Mouse (Mus musculus) layer of hippocampus, adult 9-11 months (tissue): Measurements from ENCODE around the gene Nod1.

ENCODE experiments used
- DNase-seq: peaks from one replicate; pipeline ENCODE4 v3.0.0; 2022

Gene Nod1

DNA sequence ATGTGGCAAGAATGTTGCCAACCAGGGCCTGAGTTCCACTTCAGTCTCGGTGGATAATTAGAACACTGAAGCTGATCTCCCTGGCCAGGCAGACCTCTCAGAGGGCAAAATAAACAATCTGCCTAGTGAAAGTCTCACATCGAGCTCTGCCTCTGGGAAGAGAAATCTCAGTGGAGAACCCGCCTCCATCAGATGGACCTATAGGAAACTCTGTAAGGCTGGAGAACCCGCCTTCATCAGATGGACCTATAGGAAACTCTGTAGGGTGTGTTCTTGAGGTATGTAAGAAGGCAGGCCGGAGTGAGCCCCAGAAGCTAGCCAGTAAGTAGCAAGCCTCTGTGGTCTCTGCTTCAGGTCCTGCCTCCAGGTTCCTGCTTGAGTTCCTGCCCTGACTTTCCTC is 37.5 kb downstream of the Nod1 start:
- DNase-seq: no peak

DNA sequence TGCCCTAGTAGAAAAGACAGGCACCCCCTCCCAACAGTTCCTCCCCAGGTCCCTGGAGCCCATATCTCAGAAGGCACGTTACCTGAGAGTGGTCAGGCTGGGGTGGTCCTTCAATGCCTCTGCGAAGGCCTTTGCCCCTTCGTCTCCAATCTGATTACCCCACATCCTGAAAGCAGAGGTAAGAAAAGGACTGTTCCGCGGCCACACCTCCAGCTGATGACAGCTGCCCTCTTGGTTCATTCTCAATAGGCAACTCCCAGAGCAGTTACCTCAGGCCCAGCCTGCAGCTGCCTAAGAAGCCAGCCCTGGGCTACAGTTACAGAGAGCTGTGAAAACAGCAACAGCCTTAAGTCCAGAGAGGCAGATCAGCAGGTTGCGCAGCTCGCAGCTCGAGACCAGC is 38.1 kb downstream of the Nod1 start:
- no peak for DNase-seq

DNA sequence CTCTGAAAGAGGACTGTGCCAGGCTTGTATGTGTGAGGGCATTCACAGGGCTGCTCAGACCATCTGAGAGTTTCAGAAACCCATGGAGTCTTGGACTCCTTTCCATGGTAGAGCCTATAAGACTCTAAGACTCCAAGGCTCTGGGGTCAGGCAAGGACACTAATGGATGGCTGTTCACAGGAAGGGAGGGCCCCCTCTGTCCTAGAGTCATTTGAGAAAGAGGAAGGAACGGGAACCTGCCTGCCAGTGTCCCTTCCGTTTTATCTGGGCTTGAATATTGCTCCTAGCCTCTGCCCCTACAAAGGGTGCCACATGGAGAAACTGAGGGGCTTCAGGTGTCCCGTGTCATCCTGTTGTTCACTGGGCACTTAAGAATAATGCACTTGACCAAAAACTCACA is 38.5 kb downstream of the Nod1 start:
- no peak for DNase-seq

DNA sequence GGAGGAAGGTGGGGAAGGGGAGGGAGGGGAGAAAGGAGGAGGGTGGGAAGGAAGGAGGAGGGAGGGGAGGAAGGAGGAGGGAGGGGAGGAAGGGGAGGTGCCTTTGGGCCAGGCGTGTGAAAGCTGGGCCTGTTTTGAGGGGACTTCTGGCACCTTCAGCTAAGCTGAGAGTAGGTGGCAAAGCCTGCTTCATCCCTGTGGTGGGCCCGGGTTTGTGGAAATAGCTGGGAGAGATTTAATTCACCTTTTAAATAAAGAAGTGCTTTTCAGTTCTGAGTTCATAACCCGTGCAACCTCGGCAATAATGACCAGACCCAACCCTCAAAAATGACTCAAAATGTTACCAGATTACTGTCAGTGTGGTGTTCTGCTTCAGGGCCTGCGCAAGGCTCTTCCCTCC is 39.2 kb downstream of the Nod1 start:
- no peak for DNase-seq

DNA sequence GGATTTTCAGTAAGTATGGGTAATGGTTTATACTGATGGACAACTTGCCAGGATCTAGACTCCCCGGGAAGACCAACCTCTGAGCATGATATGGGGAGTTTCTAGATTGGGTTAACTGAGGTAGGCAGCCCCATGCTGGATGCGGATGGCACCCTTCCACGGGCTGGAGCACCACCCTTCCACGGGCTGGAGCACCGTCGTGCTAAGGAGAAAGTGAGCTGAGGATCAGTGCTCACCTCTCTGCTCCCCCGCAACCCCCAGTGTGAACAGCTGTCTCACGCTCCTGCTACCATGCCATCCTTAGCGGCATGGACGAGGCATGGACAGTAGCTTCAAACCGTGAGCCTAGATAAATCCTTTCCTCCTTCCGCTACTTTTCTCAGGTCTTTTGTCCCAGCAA is 39.9 kb downstream of the Nod1 start:
- no peak for DNase-seq

DNA sequence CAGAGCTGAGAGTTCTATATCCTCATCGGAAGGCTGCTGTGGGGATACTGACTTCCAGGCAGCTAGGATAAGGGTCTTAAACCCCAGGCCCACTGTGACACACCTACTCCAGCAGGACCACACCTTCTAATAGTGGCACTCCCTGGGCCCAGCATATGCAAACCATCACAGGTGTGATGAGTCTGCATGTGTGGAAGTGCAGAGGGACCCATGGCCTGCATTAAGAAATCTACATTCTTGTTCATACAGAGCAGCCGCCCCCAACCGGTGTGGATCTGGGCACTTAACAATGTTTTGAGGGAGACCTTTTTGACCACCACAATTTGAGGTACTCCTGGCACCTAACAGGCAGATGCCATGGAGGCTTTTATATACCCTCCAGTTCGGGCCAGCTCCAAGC is 40.8 kb downstream of the Nod1 start:
- no peak for DNase-seq

DNA sequence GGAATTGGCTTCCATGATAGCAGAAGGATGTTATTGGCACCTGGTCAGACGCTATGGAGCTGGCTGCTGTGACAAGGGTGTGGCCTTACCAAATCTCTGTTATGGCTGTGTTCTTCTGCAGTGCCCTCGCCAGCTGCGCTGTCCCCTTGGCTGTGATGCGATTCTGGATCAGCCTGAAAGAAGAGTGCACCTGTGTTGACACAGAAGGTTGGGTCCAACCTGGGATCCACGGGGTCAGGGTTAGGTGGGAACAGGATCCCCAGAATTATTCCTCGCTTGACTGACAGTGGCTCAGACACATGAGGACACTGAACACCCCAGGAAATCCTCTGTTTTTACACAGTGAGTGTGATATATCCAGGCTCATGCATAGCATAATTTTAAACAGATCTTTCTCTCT is 44.5 kb downstream of the Nod1 start:
- DNase-seq: no peak

DNA sequence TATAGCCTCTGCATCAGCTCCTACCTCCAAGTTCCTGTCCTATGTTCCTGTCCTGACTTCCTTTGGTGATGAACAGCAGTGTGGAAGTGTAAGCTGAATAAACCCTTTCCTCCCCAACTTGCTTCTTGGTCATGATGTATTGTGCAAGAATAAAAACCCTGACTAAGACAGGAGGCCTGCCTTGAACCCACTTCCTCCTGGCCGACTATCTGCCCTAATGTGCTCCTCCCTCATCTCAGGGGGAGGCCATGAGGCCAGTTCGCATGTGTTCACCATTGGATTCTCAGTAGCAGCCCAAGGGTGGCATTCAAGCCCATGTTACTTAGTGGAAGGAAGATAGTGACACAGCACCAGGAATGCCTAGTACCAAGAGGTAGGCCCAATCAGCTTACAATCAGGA is 45.5 kb downstream of the Nod1 start:
- no peak for DNase-seq

DNA sequence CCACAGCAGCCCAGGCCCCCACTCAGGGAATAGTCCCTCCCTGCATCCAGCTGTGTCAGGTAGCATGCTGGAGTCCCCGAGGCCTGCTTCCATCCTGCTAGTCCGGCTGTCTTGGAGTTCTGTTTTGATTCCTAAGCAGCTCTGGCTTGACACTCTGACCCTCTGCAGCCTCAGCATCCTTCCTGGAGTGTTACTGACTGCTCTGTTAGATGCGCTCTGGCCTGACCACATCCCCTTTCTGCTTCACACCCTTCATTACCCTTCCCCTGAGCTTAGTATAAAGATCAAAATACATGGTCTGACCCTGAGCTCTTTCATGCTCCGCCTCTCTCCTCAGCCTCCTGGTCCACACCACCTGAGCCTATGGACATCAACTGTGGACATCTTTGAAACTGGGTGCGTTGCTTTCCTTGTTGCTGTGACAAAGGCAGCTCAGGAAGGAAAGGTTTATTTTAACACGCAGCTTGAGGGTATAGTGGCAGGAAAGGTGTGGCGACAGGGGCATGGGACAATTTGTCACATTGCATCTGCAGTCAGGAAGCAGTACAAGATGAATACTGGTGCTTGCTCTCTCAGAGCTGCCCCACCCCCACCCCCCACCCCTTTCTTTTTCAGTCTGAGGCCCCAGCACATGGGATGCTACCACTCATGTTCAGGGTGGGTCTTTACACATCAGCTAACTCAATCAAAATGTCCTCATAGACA is 46.5 kb downstream of the Nod1 start:
- DNase-seq: no peak

DNA sequence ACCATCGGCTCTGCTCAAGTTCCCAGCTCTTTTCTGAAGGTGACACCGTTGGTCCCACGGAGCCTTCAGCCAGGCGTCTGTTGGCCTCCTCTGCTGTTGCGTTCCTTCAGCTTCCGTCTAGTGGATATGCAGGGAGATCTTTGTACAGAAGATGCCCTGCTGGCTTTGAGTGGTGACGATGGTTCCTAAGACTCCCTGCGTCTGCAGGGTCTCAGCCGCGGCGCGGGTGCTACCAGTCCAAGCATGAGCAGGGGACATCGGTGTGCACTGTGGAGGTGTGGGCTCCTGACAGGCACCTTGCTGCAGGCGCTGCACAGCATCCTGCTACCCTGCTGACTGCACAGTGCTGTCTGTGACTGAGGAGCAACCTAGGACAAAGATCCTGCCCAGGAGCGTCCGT is 47.9 kb downstream of the Nod1 start:
- no peak for DNase-seq

DNA sequence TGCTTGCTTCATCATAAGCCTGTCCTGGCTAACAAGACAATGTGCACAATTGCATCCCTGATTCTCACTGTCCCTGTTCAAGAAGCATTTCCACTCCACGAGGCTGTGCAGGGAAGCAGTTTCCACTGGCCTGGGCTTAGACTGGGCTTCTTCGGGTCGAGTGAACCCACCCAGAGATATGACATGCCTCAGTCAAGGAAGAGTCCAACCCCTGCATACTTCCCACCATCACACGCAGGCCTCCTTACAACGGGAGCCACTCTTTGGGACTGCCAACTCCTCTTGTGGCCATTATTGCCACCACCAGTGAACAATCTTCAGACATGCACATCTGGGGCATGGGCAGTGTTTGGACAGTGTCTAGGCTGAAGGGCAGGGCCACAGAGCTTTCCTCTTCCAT is 53.9 kb downstream of the Nod1 start:
- DNase-seq: no peak

DNA sequence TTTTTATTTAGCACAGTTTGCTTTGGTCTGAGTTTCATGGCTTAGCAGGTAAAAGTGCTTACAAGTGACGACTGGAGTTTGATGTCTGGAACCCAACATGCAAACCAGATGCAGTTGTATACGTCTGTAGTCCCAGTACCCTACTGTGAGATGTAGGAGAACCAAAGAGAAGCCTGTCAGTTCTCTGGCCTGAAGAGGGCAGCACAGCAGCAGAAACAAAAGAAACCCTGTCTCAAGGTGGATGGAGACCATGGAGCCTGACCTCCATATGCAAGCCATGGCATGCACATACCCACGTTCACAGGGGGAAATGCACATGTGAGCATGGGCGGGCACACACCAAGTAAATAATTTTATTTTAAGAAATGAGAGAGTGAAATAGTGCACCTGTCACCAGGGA is 54.9 kb downstream of the Nod1 start:
- DNase-seq: peak; percentile 21

DNA sequence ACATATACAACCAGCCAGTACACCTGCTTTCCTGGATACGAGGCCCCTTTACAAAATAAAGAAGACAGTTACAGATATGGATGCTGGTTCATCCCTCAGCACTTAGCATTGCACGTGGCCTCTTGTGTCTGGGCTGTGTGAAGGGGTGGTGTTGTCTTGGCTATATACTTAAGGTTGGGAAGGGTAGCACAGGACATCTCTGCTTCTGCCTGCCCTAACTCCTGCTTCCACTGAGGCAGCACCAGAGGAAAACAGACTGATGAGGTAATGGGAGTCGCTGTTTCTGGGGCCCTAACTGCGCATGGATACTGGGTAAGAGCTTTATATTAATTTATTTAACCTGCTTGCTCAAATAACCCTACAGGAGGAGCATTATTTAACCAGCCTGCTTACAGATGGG is 55.5 kb downstream of the Nod1 start:
- no peak for DNase-seq

DNA sequence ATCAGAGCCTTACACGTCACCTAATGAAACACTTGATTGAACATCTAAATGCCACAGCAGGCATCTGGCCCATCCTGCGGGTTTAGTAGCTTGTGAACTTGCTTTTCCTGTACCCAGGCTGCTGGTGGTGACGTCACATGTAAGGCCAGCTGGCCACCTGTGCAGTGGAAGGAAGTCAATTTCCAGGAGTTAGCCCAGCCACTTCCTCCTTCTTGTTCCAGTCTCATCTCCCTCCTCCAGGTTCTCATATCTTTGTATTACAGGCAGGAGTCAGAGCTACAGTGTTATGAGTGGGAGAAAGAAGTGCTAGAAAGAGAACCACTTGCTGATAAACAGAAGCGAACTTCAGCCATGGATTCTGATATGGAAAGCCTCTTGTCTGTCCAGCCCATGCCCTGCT is 56.2 kb downstream of the Nod1 start:
- DNase-seq: no peak

DNA sequence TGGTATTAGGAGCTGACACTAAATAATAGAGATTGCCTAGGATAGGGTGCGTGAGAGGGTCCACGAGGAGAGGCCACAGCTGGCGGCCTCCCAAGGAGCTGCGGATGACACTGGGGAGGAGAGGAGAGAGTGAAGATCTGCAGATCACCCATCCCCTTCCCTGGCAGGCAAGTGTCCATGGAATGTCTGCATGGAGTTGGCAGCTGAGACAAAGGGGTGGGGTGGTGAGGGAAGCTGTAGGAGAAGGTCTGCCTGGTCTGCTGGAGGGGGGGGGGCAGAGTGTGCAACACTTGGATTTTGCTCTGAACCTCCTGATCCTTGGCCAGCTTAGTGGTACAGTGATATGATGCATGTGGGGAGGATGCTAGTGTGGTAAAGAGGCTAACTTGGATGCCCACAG is 57.4 kb downstream of the Nod1 start:
- no peak for DNase-seq

DNA sequence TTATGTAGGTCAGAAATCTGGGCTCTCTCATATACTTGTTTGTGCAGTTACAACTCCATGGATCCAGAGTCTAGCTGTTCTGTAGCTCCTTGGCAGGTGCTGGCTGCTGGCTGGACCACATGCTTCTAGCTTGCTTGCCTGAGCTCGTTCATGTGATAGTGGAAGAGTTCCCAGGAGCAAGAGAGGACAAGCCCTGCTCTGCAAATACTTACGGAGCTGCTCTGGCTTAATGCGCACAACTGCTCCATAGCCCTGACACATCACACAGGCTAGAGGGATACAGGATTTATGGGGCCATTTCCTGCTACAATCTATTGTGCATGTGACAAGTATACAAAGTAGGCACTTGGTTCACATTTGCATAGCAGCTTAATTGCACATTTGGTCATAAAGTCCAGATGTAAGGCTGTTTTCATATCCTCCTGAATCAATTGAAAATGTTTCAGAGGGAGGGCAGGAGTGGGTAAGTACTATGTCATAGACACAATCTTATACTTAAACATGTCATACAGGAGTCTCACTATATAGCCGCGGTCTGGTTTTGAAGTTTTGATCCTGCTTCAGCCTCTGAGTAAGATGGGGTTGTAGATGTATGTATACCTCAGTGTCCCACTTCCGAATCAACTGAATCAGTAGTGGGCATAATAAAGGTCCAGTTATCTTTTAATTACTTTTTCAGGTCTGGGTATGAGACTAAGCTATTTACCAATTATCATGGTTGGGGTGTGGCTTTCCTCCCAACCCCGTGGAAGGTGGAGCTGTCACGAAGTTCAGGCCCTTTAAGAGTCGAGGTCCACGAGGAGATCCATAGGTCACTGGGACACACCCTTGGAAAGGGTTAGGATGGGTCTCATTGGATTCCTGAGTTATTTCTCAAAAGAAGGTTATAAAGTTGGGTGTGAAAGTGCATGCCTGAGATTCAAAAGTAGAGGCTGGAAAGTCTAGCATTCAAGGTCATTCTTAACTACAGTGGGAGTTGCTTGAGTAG is 66.1 kb downstream of the Nod1 start:
- peak; percentile 30 for DNase-seq

DNA sequence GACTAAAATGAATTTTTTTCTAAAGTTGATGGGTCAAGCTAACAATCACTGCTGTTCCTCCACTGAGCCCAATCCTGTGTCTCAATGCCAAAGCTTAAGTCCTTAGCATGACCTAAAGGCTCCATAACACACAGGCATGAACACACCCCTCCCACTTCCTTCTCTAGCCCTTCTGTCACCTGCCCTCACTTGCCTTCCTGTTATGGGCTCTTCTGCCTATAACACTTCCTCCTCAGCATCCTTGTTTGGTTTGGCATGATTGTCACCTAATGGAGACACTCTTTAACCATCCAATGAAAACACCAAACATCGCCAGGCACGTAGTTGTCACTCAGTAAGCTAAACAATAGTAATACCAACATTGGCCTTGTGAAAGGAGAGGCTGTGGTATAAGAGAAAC is 69.9 kb downstream of the Nod1 start:
- DNase-seq: no peak

DNA sequence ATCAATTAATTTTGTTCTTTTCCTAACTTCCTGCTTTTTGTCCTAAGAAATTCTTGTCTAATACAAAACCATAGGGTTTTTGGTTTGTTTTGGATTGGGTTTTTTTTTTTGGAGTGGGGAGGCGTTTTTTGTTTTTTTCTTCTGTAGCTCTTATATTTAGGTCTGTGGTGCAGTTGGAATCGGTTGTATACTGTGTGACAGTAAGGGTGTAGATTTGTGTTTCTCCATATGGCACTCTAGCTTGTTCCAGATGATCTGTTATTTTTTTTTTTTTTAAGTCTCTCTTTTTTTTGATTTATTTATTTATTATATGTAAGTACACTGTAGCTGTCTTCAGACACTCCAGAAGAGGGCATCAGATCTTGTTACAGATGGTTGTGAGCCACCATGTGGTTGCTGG is 72.2 kb downstream of the Nod1 start:
- no peak for DNase-seq

DNA sequence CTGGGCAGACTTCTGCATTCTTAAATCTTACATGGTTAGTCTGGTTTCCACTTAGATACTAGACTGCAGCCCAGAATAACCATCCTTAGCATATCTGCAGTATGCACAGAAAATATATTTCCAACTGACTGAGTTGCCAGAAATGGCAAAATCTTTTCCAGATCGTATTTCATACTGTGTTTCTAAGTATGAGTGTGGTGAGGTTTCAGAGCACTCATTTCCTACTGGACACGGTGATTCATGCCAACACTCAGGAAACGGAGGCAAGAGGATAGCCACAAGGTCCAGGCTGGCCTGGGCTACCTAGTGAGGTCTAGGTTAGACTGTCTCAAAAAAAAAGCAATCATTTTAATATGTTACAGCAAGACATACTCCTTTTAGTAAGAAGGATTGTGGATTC is 81.0 kb downstream of the Nod1 start:
- no peak for DNase-seq

DNA sequence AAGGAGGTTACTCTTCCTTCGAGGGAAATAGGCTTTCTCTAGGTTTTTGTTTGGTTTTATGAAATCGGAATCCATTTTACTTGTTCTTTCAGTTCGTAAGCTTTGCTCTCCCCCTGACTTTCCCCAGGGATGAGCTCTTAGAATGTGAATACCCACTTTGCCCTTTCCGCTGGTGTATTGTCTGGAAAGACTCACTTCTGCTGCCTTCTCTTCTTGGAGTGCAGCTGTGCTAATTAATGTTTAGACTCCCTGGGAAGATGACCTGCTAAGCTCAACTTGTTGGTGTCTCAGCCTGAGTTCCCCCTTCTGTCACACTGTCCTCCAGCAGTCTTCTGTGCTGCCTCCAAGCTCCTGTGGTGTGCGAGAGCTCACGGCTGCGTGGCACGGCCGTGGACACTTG is 82.2 kb downstream of the Nod1 start:
- DNase-seq: no peak

DNA sequence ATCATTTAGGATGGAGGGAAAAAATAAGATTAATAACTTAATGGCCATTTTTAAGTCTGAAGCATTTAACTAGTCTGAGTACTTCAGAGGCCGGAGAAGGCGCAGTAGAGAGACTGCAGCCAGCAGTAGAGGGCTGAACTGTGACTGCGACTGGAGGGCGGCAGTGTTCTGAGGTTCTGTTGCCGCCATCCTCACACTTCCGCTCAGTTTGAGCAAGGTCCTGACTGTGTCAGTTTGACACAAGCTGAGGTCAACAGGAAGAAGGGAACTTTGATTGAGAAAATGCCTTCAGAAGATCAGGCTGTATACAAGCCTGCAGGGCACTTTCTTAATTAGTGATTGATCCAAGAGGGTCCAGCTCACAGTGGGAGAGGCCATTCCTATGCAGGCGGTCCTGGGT is 86.2 kb downstream of the Nod1 start:
- DNase-seq: no peak

DNA sequence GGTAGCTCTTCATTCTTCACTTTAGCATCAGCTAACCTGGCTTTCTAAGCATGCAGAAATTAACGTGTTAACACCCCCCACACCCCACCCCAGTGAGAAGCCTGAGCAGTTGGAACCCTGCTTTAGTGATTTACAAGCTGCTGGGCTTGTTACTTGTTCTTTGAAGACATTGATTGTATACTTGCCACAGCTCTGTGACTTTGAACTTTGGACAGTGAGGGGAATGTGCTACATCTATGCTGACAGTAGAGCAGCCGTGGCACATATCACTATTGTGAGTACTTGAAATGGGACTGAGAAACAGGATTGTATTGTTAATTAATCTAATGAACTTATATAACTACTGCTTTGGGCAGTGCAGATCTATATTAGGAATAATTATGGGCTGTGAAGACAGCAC is 89.0 kb downstream of the Nod1 start:
- no peak for DNase-seq

DNA sequence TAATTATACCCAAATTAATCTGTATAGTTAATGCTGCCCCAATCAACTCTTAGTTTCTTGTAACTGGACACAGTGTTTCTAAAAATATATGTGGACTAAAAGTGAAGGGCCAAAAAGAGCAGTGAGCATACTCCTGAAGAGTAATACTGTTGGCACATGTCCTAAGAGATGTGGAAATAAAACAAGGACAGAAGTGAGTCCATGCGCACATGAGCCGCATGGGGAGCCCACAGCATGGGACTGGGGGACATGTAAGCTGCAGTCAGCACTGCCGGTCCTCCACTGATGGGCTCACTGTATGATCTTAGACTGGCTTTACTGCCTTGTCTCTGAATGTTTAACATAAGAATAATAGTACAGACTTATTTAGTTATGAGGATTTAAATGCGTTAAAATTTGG is 92.3 kb downstream of the Nod1 start:
- no peak for DNase-seq

DNA sequence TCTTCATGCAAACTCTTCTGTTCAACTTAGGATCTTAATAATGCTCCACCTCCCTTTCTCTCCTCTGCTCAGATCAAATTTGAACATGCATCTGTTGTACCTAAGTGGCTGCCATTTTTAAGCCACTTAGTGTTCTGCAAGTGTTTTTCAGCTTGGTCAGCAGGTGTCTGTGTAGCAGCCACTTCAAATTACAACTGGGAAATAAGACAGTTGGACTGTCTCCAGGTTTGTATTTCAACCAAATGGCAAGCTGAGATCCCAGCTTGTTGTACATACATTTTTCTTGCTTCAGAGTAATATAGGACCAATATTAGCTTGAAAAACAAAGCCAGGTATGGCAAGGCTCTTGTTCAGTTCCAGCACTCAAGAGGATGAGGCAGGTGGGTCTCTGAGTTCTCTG is 93.9 kb downstream of the Nod1 start:
- DNase-seq: no peak

DNA sequence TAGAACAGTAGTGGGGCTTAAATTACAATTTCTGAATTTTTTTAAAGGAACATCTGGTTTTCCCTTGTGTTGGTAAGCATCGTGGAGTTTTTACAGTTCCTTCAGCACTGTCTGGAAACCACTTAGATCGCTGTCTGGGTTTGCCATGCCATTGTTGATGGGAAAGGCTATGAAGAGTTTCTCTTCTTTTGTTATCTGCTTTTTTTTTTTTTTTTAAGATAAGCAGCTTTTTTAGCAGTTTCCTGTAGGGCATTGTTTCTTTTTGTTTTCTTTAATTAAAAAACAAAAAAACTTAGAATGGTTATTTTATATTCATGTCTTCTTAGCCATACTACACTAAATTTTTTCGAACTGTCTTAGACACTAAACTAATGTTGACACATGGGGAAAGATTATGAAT is 94.8 kb downstream of the Nod1 start:
- DNase-seq: no peak
